Mouse (Mus musculus) midbrain, embryonic 16.5 days (tissue): ENCODE measurements around the gene Chst8. TPM values are rescaled to one million over a fixed set of nuclear protein-coding genes. Genes with fewer than 3 reads are reported as not detected.

Experiments used
- ATAC-seq: fragments of 200-750 bp; cut with Nextera tagmentation; 2 replicates; pipeline ENCODE4 v1.8.0; 2017; ENCODE audit warnings: moderate TSS enrichment
- H3K27ac ChIP-seq: fragments of 300-500 bp; sonication (generic); 2 replicates; pipeline ENCODE4 v1.5.1; 2014; ENCODE audit warnings: mild to moderate bottlenecking, low read length, mixed read lengths
- H3K27me3 ChIP-seq: fragments of 300-500 bp; sonication (generic); 2 replicates; pipeline ENCODE4 v1.6.1; 2014; ENCODE audit warnings: low read depth, low read length, mixed read lengths; ENCODE audit not compliant: control insufficient read depth, insufficient read depth
- H3K36me3 ChIP-seq: fragments of 300-500 bp; sonication (generic); 2 replicates; pipeline ENCODE4 v1.6.1; 2014; ENCODE audit warnings: mild to moderate bottlenecking, low read length, moderate library complexity, mixed read lengths; ENCODE audit not compliant: control insufficient read depth, insufficient read depth
- H3K4me1 ChIP-seq: fragments of 300-500 bp; sonication (generic); 2 replicates; pipeline ENCODE4 v1.6.1; 2014; ENCODE audit warnings: mild to moderate bottlenecking, low read length, mixed read lengths; ENCODE audit not compliant: control insufficient read depth, insufficient read depth
- H3K4me2 ChIP-seq: fragments of 300-500 bp; sonication (generic); 2 replicates; pipeline ENCODE4 v1.6.1; 2014; ENCODE audit warnings: mild to moderate bottlenecking, low read length, mixed read lengths
- H3K4me3 ChIP-seq: fragments of 300-500 bp; sonication (generic); 2 replicates; pipeline ENCODE4 v1.5.1; 2014; ENCODE audit warnings: low read depth, mild to moderate bottlenecking, low read length, moderate library complexity, mixed read lengths
- H3K9ac ChIP-seq: fragments of 300-500 bp; sonication (generic); 2 replicates; pipeline ENCODE4 v1.6.1; 2014; ENCODE audit warnings: low read depth, low read length, mixed read lengths
- H3K9me3 ChIP-seq: fragments of 300-500 bp; sonication (generic); replicated peaks from 2 replicates; pipeline ENCODE4 v1.6.1; 2014; ENCODE audit warnings: mild to moderate bottlenecking, low read length, mixed read lengths; ENCODE audit not compliant: control insufficient read depth, poor library complexity, severe bottlenecking
- WGBS: fragments of 180-500 bp; shearing (Covaris S2); extraction: QIAGEN DNeasy Blood & Tissue Kit; methylation state at CpG from one replicate; pipeline ENCODE4 v1.1.7; 2014; 5-methylcytosine and 5-hydroxymethylcytosine counted together
- polyA plus RNA-seq: library from polyadenylated mRNA; unstranded; fragments of >200 nt; fragmentation: Nextera tagmentation; extraction: Ambion mirVana; gene quantifications from 2 replicates; pipeline ENCODE4 v1.2.1, GENCODE M21; 2015

The Chst8 gene
- polyA plus RNA-seq, 1 experiment from 2014 or later, result 12.7 TPM

GRCm38 (mm10) chr7:34838231-34838630, 25.7 kb upstream of the Chst8 start:
- Histone ChIP-seq H3K9me3 (no peaks in the 10 kb centered on the region), H3K27ac (no peak overlapping the region), H3K4me3 (no peak overlapping the region), H3K4me2 (no peak overlapping the region), H3K4me1 (no peaks in the 10 kb centered on the region), H3K9ac (no peak overlapping the region), H3K36me3 (no peaks in the 10 kb centered on the region), H3K27me3 (no peaks in the 10 kb centered on the region)
- WGBS, result 91% methylated on average over 4 of the region's 4 CpGs
- no peak for ATAC-seq

GRCm38 (mm10) chr7:34826255-34826909, 13.9 kb upstream of the Chst8 start:
- H3K9me3 ChIP-seq, result no peaks in the 10 kb centered on the region
- no peaks in the 10 kb centered on the region for H3K36me3 ChIP-seq
- WGBS, result 44% methylated on average over 3 of the region's 3 CpGs
- no peak overlapping the region for H3K4me2 ChIP-seq
- H3K9ac ChIP-seq, result no peak overlapping the region
- ATAC-seq, result no peak
- H3K4me1 ChIP-seq, result no peaks in the 10 kb centered on the region
- no peak overlapping the region for H3K27ac ChIP-seq
- H3K4me3 ChIP-seq, result no peak overlapping the region
- no peaks in the 10 kb centered on the region for H3K27me3 ChIP-seq

- no peaks in the 10 kb centered on the region for H3K27me3 ChIP-seq
- no peak overlapping the region for H3K4me3 ChIP-seq
- no peak overlapping the region for H3K4me2 ChIP-seq
- no peaks in the 10 kb centered on the region for H3K9me3 ChIP-seq
- no peak for ATAC-seq
- no peak overlapping the region for H3K9ac ChIP-seq
- 87% methylated on average over 9 of the region's 9 CpGs for WGBS
- H3K4me1 ChIP-seq, result peaks cover 6% of the 10 kb centered on the region; the same call in 1 of the 2 replicates
- H3K36me3 ChIP-seq, result no peaks in the 10 kb centered on the region
- H3K27ac ChIP-seq, result no peak overlapping the region
Observed at GRCm38 (mm10) chr7:34821587-34821986, 9.1 kb upstream of the Chst8 start.

GRCm38 (mm10) chr7:34820554-34820953, 8.0 kb upstream of the Chst8 start:
- Histone ChIP-seq H3K9me3 (no peaks in the 10 kb centered on the region), H3K9ac (no peak overlapping the region; the same call in 1 of the 2 replicates), H3K4me3 (no peak overlapping the region), H3K4me2 (no peak overlapping the region), H3K27ac (no peak overlapping the region), H3K27me3 (no peaks in the 10 kb centered on the region), H3K4me1 (peaks cover 6% of the 10 kb centered on the region; the same call in 1 of the 2 replicates), H3K36me3 (no peaks in the 10 kb centered on the region)
- WGBS, result 26% methylated on average over 6 of the region's 6 CpGs
- ATAC-seq, result peak; percentile 68

- no peak overlapping the region for H3K4me2 ChIP-seq
- H3K27ac ChIP-seq, result no peak overlapping the region
- H3K27me3 ChIP-seq, result no peaks in the 10 kb centered on the region
- no peak overlapping the region for H3K4me3 ChIP-seq
- H3K4me1 ChIP-seq, result peaks cover 6% of the 10 kb centered on the region; the same call in 1 of the 2 replicates
- WGBS, result 90% methylated on average over 18 of the region's 18 CpGs
- ATAC-seq, result no peak
- no peaks in the 10 kb centered on the region for H3K9me3 ChIP-seq
- H3K36me3 ChIP-seq, result no peaks in the 10 kb centered on the region
- H3K9ac ChIP-seq, result no peak overlapping the region
Observed at GRCm38 (mm10) chr7:34819796-34820195, 7.3 kb upstream of the Chst8 start.

- no peak for ATAC-seq
- no peak overlapping the region for H3K27ac ChIP-seq
- no peak overlapping the region for H3K9ac ChIP-seq
- no peak overlapping the region for H3K4me3 ChIP-seq
- H3K27me3 ChIP-seq, result 0 out of 2 replicates have a peak, but pooled peaks cover under 1% of the 10 kb centered on the region
- no peaks in the 10 kb centered on the region for H3K9me3 ChIP-seq
- no peak overlapping the region for H3K4me2 ChIP-seq
- peaks cover 6% of the 10 kb centered on the region; the same call in 1 of the 2 replicates for H3K4me1 ChIP-seq
- WGBS, result 50% methylated on average over 5 of the region's 5 CpGs
- no peaks in the 10 kb centered on the region for H3K36me3 ChIP-seq
Observed at GRCm38 (mm10) chr7:34818660-34819059, 6.1 kb upstream of the Chst8 start.

GRCm38 (mm10) chr7:34816981-34817380, 4.5 kb upstream of the Chst8 start:
- no peak overlapping the region for H3K9ac ChIP-seq
- no peaks in the 10 kb centered on the region for H3K36me3 ChIP-seq
- no peak overlapping the region for H3K27ac ChIP-seq
- 82% methylated on average over 7 of the region's 7 CpGs for WGBS
- no peak for ATAC-seq
- H3K4me3 ChIP-seq, result no peak overlapping the region
- peaks cover 11% of the 10 kb centered on the region for H3K4me1 ChIP-seq
- no peaks in the 10 kb centered on the region for H3K9me3 ChIP-seq
- no peak overlapping the region for H3K4me2 ChIP-seq
- peaks cover 5% of the 10 kb centered on the region; the same call in 1 of the 2 replicates for H3K27me3 ChIP-seq

GRCm38 (mm10) chr7:34814801-34815200, 2.3 kb upstream of the Chst8 start:
- Histone ChIP-seq H3K9me3 (no peaks in the 10 kb centered on the region), H3K9ac (no peak overlapping the region), H3K4me1 (peaks cover 20% of the 10 kb centered on the region), H3K27me3 (peaks cover 11% of the 10 kb centered on the region), H3K4me3 (no peak overlapping the region), H3K36me3 (no peaks in the 10 kb centered on the region), H3K27ac (no peak overlapping the region), H3K4me2 (no peak overlapping the region)
- ATAC-seq, result no peak
- WGBS, result 69% methylated on average over 3 of the region's 3 CpGs
